Mouse (Mus musculus) limb, embryonic 15.5 days (tissue): ENCODE measurements around the gene Dct. TPM values are rescaled to one million over a fixed set of nuclear protein-coding genes. Genes with fewer than 3 reads are reported as not detected.

Source experiments
- ATAC-seq: fragments of 200-750 bp; cut with Nextera tagmentation; 2 replicates; pipeline ENCODE4 v1.8.0; 2017; ENCODE audit warnings: low read depth, moderate TSS enrichment; ENCODE audit not compliant: insufficient number of reproducible peaks, low FRiP score, low TSS enrichment
- H3K27ac ChIP-seq: fragments of 300-500 bp; sonication (generic); 2 replicates; pipeline ENCODE4 v1.5.1; 2015; ENCODE audit warnings: moderate library complexity, mild to moderate bottlenecking, inconsistent platforms
- H3K27me3 ChIP-seq: fragments of 300-500 bp; sonication (generic); 2 replicates; pipeline ENCODE4 v1.6.1; 2015; ENCODE audit warnings: inconsistent platforms
- H3K36me3 ChIP-seq: fragments of 300-500 bp; sonication (generic); 2 replicates; pipeline ENCODE4 v1.6.1; 2015; ENCODE audit warnings: inconsistent platforms
- H3K4me1 ChIP-seq: fragments of 300-500 bp; sonication (generic); 2 replicates; pipeline ENCODE4 v1.6.1; 2015; ENCODE audit warnings: inconsistent platforms
- H3K4me2 ChIP-seq: fragments of 300-500 bp; sonication (generic); 2 replicates; pipeline ENCODE4 v1.6.1; 2015; ENCODE audit warnings: mild to moderate bottlenecking, inconsistent platforms
- H3K4me3 ChIP-seq: fragments of 300-500 bp; sonication (generic); 2 replicates; pipeline ENCODE4 v1.5.1; 2015; ENCODE audit warnings: mild to moderate bottlenecking, inconsistent platforms
- H3K9ac ChIP-seq: fragments of 300-500 bp; sonication (generic); 2 replicates; pipeline ENCODE4 v1.6.1; 2015; ENCODE audit warnings: inconsistent platforms
- H3K9me3 ChIP-seq: fragments of 300-500 bp; sonication (generic); 2 replicates; pipeline ENCODE4 v1.6.1; 2016; ENCODE audit warnings: inconsistent platforms
- WGBS: fragments of 180-500 bp; shearing (Covaris S2); methylation state at CpG from one replicate; pipeline ENCODE4 v1.1.7; 2015; 5-methylcytosine and 5-hydroxymethylcytosine counted together
- polyA plus RNA-seq: library from polyadenylated mRNA; unstranded; fragments of >200 nt; fragmentation: Nextera tagmentation; extraction: Ambion mirVana; gene quantifications from 2 replicates; pipeline ENCODE4 v1.2.1, GENCODE M21; 2015

Gene Dct
- polyA plus RNA-seq = 6.1 and 9.3 TPM in 2 replicates

DNA sequence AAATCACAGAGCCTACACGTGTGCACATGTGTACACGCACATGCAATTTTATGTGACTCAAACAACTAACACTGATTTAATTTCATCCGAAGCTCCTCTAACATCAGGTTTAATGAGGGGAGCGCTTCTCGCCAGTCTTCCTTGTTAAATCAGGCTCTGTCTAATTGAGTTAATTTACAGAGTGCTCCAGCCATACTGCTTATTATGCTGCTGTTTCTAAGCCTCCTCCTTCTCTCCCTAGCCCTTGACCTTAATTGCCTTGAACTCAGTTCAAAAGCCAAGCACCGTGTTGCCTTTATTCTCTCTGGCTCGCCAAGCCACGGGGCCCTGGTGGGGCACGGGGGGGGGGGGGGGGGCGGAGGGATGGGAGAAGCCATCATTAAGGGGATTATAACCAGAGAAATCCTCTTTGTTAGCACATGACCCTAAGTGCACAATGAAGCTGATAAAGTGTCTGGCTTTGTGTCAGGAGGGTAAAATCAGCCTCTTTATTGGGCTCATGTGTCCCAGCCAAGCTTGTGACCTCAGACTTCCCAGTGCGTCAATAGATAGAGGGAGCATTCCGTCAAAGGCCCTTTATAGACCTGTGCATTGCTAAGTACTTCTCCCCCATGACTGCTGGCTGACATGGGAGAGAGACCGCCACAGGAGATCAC, at the start of gene Dct:
Gene Dct, minus strand, starts transcription at position 270 of the 656 bp plus-strand sequence.
- no peaks in the 10 kb centered on the region for H3K27me3 ChIP-seq
- H3K9ac ChIP-seq = no peak within 1 kb of the TSS
- H3K9me3 ChIP-seq = no peaks in the 10 kb centered on the region
- H3K4me2 ChIP-seq = no peak within 1 kb of the TSS
- ATAC-seq = no peak
- H3K4me1 ChIP-seq = peaks cover 6% of the 10 kb centered on the region
- H3K36me3 ChIP-seq = no peaks in the 10 kb centered on the region
- H3K27ac ChIP-seq = no peak within 1 kb of the TSS
- 28% methylated on average over 12 of the region's 13 CpGs for WGBS
- no peak within 1 kb of the TSS for H3K4me3 ChIP-seq

DNA sequence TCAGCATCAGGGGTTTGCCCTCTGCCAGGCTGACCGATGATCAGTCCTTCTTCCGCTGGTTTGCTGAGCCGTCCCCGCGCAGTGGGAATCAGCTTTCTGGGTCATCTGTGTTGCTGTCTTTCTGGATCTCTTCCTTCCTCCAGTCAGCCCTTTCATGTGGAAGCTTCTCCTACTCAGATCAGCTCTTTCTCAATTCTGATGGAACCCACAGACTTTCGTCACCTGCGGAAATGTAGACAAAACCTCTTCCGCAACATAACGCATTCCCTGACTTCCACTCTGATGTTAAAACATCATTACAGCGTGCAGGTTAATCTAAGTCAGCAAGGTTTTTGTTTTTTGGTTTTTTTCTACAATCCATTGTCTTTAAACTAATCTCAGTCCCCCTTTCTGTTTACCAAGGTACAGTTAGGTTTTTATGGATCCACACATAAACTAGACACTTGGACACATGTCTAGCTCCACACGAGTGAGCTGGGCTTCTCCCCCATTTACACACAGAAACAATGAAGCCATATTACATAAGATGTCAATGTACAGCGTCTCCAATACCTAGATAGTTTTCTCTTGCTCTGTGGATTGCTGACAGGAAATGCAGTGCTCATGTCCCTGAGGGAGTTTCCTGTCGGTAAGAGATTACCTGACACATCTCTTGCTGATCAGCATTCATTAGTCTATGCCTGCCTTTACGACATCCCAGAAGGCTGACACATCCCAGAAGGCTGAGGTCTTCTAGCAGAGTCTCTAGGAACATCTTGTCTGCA, 49.4 kb upstream of the Dct start:
- no peak overlapping the region for H3K4me2 ChIP-seq
- WGBS = 73% methylated on average over 14 of the region's 14 CpGs
- no peaks in the 10 kb centered on the region for H3K9me3 ChIP-seq
- H3K27me3 ChIP-seq = no peaks in the 10 kb centered on the region
- no peak overlapping the region for H3K4me3 ChIP-seq
- no peak overlapping the region for H3K9ac ChIP-seq
- no peak for ATAC-seq
- no peaks in the 10 kb centered on the region for H3K4me1 ChIP-seq
- H3K27ac ChIP-seq = no peak overlapping the region
- no peaks in the 10 kb centered on the region for H3K36me3 ChIP-seq

DNA sequence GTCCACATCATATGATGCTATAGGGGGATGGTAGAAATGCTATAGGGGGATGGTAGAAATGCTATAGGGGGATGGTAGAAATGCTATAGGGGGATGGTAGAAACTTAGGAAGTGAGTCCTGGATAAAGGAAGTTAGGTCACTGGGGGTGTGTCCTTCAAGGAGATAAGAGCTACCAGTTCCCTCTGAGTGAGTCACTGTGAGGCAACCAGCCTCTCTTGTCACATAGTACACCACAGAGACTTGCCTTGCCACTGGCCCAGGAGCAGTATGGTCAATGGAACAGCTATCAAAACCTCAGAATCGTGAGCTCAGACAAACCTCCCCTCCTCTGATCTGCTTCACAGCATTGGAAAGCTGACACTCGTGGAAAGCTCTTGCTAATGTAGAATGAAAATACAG, 46.2 kb upstream of the Dct start:
- no peaks in the 10 kb centered on the region for H3K36me3 ChIP-seq
- 57% methylated on average over 2 of the region's 2 CpGs for WGBS

DNA sequence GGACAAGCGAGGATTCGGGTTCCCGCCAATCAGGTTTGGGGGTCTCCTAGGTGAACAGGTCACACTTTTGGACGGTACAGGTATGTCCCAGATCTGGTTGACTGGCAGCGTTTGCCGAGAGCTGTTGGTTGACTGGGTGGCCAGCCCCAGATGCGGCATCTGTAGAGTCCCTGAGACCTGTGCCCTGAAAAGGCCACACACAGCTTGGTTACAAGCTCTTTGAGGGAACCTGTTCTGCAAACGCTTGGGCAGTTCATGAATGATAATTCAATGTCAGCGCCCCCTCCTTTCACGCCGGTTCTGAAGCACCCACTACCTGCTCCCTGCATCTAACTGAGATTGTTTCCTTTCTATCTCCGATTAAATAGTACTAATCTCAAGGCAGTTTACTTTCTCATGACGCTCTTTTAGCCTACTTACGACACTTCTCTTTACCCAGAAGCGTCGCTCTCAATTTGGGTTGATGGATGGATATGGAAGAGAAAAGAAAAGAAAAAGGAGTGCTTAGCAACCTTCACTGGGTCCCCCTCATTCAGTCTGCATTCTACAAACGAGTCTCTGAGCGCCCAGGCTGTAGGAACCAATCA, 37.9 kb upstream of the Dct start:
- Histone ChIP-seq H3K36me3 (no peaks in the 10 kb centered on the region), H3K4me3 (peak overlapping the region; percentile 69), H3K9ac (peak overlapping the region; percentile 57), H3K9me3 (no peaks in the 10 kb centered on the region), H3K4me1 (no peaks in the 10 kb centered on the region; the same call in 1 of the 2 replicates), H3K4me2 (peak overlapping the region; percentile 72), H3K27ac (peak overlapping the region; percentile 83), H3K27me3 (no peaks in the 10 kb centered on the region)
- WGBS = under 1% methylated on average over 18 of the region's 18 CpGs
- no peak for ATAC-seq

More for the DNA sequence above, 46.2 kb upstream of the Dct start:
- no peak overlapping the region for H3K4me3 ChIP-seq
- no peaks in the 10 kb centered on the region for H3K4me1 ChIP-seq
- no peak overlapping the region for H3K9ac ChIP-seq
- H3K27ac ChIP-seq = no peak overlapping the region
- no peak overlapping the region for H3K4me2 ChIP-seq
- no peaks in the 10 kb centered on the region for H3K27me3 ChIP-seq
- no peak for ATAC-seq
- H3K9me3 ChIP-seq = no peaks in the 10 kb centered on the region

DNA sequence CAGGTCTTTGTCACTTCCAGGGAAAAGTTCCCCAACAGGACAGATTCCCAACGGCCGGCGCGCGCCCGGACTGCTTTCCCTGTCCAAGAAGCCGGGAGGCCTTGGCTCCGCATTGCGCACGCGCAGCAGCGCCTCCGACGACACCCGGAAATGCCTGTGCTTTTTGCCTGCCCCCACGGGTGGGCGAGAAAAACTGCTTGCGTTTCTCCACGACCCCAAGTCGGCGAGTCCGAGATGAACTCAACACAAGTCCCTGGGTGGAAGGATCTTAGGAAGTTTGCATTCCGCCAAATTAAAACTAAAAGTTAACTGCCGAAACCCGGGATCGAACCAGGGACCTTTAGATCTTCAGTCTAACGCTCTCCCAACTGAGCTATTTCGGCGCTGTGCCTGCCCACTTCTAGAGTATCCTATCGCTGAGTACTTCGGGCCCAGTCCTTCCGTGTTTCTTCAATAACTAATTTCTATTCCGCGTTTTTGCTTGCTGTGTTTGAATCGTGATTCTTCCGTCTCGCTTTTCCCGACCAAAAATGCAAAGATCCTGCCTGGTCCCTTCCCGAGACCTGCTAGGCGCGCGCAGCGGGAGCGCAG, 37.3 kb upstream of the Dct start:
- Histone ChIP-seq H3K27me3 (no peaks in the 10 kb centered on the region), H3K4me3 (peak overlapping the region; percentile 69), H3K36me3 (no peaks in the 10 kb centered on the region), H3K4me1 (no peaks in the 10 kb centered on the region; the same call in 1 of the 2 replicates), H3K9me3 (no peaks in the 10 kb centered on the region), H3K9ac (peak overlapping the region; percentile 57), H3K27ac (peak overlapping the region; percentile 83), H3K4me2 (peak overlapping the region; percentile 72)
- ATAC-seq = peak; percentile 66
- WGBS = under 1% methylated on average over 44 of the region's 44 CpGs

DNA sequence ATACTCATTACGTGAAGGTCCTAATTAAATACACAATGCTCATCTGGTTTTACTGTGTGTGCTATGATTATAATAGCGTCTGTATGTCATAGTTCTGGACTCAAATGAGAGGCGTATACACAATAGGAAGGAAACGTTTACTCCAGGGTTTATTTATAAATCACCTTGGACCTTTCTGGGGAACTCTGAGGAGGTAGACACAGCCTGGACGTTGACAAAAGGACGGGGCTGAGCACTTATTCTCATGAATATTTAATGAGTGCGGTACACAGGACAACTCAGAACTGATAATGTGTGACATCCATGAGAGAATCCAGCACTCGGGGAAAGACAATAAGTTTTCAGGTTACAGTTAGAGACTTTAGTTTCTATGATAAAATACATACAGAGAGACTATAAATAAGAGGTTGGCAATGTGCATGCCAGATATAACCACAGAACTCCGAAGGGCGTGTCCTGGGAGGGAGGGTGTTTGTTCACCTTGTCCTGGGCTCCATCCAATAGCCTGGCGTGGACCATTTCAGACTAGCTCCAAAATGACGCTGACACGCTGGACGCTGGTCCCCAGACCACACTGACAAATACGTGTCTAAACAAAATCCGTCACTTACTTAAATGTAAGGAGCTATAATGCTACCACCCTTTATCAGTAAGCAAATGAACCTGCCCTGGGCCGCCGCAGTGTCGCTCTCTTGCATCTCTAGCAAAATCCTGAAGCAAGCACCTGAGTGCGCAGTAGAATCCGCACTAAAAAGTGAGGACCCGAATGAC, 36.6 kb upstream of the Dct start:
- ATAC-seq = 0 out of 2 replicates have a peak, but pooled peaks have one; percentile 15
- Histone ChIP-seq H3K27ac (peak overlapping the region; percentile 83; the same call in 1 of the 2 replicates), H3K4me2 (peak overlapping the region; percentile 72), H3K9me3 (no peaks in the 10 kb centered on the region), H3K4me1 (no peaks in the 10 kb centered on the region; the same call in 1 of the 2 replicates), H3K36me3 (no peaks in the 10 kb centered on the region), H3K4me3 (peak overlapping the region; percentile 69), H3K9ac (peak overlapping the region; percentile 57), H3K27me3 (no peaks in the 10 kb centered on the region)
- 12% methylated on average over 22 of the region's 22 CpGs for WGBS

DNA sequence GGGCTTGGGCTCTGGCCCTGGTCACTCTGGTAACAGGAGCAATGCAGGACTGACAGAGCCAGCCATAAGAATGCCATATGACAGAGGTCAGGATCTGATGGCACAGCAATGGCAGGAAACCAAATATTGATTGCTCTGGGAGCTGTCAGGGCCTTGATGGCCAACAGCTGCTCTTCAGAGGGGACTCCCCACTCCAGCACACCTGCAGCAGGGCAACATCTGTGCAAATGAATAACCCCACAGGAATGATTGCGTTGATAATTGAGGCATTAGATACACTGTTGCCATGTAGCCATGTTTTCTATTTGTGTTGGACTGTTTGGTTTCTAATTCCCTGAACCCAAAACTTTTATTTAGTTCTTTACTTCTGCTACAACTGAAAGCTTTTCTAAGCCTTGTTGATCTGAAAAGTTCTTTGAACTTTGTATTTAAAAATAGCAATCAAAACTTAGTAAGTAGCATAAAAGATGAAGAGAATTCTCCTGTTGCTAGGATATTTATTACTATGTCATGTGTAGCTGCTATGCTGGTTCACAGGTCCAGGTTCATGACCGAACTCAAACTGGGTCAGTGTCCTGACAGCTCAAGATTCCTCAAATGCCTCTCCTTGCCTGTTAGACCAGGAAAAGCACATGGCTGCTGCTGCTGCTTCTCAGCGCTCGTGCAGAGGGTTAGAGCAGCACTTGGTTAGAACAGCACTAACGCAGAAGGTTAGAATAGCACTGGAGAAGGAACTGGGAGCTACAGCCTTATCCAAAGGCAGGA, 34.4 kb upstream of the Dct start:
- no peaks in the 10 kb centered on the region for H3K36me3 ChIP-seq
- no peak overlapping the region for H3K9ac ChIP-seq
- ATAC-seq = no peak
- 38% methylated on average over 5 of the region's 5 CpGs for WGBS
- H3K4me2 ChIP-seq = no peak overlapping the region
- no peak overlapping the region for H3K4me3 ChIP-seq
- H3K4me1 ChIP-seq = no peaks in the 10 kb centered on the region; the same call in 1 of the 2 replicates
- H3K9me3 ChIP-seq = no peaks in the 10 kb centered on the region
- no peaks in the 10 kb centered on the region for H3K27me3 ChIP-seq
- H3K27ac ChIP-seq = no peak overlapping the region

DNA sequence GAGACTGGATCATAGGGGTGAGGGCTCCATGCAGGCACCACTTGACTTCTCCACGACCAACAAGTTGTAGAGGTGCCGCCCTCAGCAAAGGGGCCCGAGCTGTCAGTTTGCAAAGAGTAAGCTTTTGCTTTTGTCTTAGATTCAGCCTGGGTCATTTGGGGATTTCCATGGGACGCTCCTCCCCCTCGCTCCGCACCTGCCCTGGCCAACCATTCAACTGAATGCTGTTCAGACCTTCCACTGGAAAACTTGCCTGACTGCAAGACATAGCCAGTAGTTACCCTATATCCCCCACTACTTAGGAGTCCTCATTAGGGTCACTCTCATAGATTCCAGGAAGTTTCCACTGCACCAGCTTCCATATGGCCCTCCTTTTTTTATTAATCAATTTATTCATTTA, 31.8 kb upstream of the Dct start:
- no peak overlapping the region for H3K27ac ChIP-seq

DNA sequence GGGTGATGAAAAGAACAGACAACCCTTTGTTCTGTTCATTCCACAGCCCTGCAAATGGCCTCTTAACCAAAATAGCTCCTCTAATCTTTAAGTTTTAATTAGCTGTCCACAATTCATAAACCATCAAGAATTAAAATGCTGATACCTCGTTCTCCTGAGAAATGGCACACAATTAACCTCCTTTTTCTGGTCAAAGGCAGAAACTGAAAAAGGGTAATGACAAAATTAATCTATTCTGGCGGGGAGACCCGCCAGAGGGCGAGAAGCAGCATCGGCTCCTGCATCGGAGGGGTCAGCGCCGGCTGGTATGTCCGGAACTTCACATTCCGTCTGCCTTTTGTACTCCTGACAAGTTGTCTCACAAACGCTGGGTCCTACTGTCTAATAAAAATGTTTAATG, 28.6 kb upstream of the Dct start:
- Histone ChIP-seq H3K4me1 (no peaks in the 10 kb centered on the region), H3K9me3 (no peaks in the 10 kb centered on the region), H3K36me3 (no peaks in the 10 kb centered on the region), H3K4me3 (no peak overlapping the region), H3K27ac (no peak overlapping the region), H3K9ac (no peak overlapping the region), H3K27me3 (no peaks in the 10 kb centered on the region), H3K4me2 (no peak overlapping the region)
- 35% methylated on average over 11 of the region's 11 CpGs for WGBS
- no peak for ATAC-seq

More for the DNA sequence above, 31.8 kb upstream of the Dct start:
- H3K9me3 ChIP-seq = no peaks in the 10 kb centered on the region
- H3K4me3 ChIP-seq = no peak overlapping the region
- no peaks in the 10 kb centered on the region for H3K27me3 ChIP-seq
- H3K9ac ChIP-seq = no peak overlapping the region
- H3K4me1 ChIP-seq = no peaks in the 10 kb centered on the region; the same call in 1 of the 2 replicates
- no peak for ATAC-seq
- H3K4me2 ChIP-seq = no peak overlapping the region
- WGBS = 84% methylated on average over 6 of the region's 6 CpGs
- no peaks in the 10 kb centered on the region for H3K36me3 ChIP-seq

DNA sequence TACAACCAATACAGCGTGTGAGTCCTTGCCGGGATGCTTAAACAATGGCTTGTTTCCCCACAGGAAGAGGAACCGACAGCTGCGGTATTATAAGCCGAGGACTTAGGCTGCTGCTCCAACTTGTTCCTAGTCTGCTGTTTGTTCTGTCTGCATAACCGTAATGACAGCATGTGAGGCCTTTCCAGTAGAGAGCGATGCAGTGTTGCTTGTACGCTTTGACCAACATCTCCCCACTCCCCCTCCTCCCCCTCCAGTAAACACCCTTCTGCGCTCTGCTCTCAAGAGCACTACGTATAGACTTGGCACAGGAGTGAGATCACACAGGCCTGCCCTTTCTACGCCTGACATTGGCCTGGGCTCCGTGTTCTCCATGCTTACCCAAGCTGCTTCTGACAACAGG, 18.1 kb upstream of the Dct start:
- Histone ChIP-seq H3K4me2 (no peak overlapping the region), H3K27ac (no peak overlapping the region), H3K4me3 (no peak overlapping the region), H3K9ac (no peak overlapping the region), H3K9me3 (no peaks in the 10 kb centered on the region), H3K27me3 (no peaks in the 10 kb centered on the region), H3K4me1 (no peaks in the 10 kb centered on the region), H3K36me3 (no peaks in the 10 kb centered on the region)
- WGBS = 81% methylated on average over 12 of the region's 12 CpGs
- no peak for ATAC-seq
